Mouse (Mus musculus) adrenal gland, postnatal 10 days (tissue): ENCODE results near the gene Sowaha. TPM values are rescaled to one million over a fixed set of nuclear protein-coding genes. Genes with fewer than 3 reads are reported as not detected.

Source experiments
- DNase-seq: peaks from one replicate; pipeline ENCODE4 v3.0.0; 2021; ENCODE audit warnings: mixed read lengths
- total RNA-seq, 2 experiments: library from RNA; stranded (reverse); gene quantifications; 2 replicates each; pipeline ENCODE4 v1.2.3; 2021

The Sowaha gene
- total RNA-seq, 2 experiments from 2014 or later, result 0.60 to 0.94 TPM

- no peak for DNase-seq
Measured at GRCm38 (mm10) chr11:53505026-53505663, 25.1 kb upstream of the Sowaha start.

GRCm38 (mm10) chr11:53504376-53504775, 24.3 kb upstream of the Sowaha start:
- no peak for DNase-seq

DNA sequence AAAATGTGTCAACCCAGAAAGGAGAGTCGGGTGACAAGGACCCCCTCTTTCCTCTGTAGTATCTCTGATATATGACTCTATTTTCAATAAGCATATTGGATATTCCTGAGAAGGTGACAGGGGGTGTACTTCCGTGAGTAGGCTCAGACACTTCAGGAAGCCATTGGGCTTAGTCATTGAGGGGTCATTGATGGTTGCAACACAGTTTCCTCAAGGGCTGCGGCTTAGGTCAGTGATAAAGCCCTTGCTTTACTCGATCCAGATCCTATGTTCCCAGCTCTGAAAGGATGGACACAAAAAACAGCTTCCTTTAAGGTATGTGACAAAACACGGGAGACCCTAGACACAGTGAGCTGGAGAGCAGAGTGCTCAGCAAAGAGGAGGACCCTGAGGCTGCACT, 23.7 kb upstream of the Sowaha start:
- DNase-seq, result no peak

DNA sequence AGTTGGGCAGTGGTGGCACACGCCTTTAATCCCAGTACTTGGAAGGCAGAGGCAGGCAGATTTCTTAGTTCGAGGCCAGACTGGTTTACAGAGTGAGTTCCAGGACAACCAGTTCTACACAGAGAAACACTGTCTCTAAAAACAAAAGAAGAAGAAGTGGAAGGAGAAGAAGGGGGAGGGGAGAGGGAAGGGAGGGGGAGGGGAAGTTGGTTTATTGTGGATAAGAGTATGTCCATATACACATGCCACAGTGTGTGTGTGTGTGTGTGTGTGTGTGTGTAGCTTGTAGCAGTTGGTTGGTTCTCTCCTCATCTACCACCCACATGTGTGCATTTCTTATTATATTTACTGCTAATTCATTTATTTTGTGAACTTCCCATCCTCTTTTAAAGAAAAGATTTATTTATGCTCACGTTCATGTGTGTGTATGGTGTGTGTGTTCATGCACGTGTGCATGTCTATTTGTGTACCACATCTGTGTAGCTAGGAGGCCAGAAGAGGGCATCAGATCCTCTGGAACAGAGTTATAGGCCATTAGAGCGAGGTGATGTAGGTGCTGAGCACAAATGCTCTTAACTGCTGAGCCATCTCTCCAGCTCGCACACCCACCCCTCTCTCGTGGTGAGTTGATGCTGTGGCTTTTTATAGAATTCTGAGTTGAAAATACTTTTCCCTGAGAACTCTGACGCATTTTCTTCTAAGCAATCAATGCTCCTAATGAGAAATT, 22.1 kb upstream of the Sowaha start:
- no peak for DNase-seq

- DNase-seq, result no peak
Measured at GRCm38 (mm10) chr11:53500569-53500968, 20.5 kb upstream of the Sowaha start.

- DNase-seq, result no peak
Measured at GRCm38 (mm10) chr11:53496946-53497345, 16.9 kb upstream of the Sowaha start.

- no peak for DNase-seq
Measured at GRCm38 (mm10) chr11:53495417-53495816, 15.3 kb upstream of the Sowaha start.

- no peak for DNase-seq
Measured at GRCm38 (mm10) chr11:53493243-53493955, 13.3 kb upstream of the Sowaha start.

- DNase-seq, result no peak
Measured at GRCm38 (mm10) chr11:53491954-53492401, 11.9 kb upstream of the Sowaha start.

GRCm38 (mm10) chr11:53489421-53489820, 9.3 kb upstream of the Sowaha start:
- DNase-seq, result no peak

DNA sequence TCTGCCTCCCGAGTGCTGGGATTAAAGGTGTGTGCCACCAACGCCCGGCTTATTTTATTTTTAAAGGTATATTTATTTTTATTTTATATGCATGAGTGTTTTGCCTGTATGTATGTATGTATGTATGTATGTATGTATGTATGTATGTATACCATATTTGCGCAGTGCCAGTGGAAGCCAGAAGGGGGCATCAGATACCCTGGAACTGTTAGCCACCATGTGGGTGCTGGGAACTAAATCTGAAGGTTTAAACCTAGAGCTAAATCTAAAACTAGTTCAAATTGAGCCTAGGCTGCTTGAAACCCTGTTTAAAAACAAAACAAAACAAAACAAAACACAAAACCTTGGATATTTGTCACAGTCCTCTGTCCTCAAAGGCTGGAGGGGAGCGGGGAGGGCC, 8.9 kb upstream of the Sowaha start:
- no peak for DNase-seq

DNA sequence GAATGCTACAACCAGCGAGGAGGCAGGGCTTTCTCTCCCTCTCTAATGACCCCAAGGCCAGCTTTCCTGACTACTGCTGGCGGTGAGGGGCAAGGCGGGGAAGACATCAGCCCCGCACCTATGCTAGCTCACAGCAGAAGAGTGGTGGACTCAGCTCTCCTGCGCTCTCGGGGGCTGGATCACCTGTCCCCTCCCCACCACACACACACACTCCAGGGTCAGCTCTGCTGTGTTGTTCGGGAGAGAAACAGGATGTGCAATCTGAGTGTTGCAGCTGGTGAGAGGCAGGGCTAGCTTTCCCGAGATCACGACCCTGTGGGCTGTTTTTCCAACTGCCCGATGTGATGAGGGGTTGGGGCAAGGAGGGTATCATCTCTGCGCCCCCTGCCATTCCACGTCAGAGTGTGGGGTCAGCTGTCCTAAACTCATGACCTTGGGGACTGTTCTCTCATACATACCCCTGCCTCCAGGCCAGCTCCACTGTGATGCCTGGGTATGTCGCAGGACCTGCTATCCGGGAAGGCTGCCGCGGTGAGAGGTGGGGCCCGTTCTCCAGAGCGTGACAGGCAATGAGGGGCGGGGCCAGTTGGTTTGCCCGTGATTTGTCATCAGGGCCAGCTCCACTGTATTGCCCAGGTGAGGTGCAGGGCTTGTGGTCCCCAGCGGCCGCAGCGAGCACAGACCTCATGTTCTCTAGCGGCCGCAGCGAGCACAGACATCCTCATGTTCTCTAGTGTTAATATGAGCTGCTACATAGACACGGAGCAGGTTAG, 6.9 kb upstream of the Sowaha start:
- peak; percentile 43 for DNase-seq

GRCm38 (mm10) chr11:53486351-53486750, 6.3 kb upstream of the Sowaha start:
- no peak for DNase-seq

- no peak for DNase-seq
Measured at GRCm38 (mm10) chr11:53485719-53486118, 5.6 kb upstream of the Sowaha start.

DNA sequence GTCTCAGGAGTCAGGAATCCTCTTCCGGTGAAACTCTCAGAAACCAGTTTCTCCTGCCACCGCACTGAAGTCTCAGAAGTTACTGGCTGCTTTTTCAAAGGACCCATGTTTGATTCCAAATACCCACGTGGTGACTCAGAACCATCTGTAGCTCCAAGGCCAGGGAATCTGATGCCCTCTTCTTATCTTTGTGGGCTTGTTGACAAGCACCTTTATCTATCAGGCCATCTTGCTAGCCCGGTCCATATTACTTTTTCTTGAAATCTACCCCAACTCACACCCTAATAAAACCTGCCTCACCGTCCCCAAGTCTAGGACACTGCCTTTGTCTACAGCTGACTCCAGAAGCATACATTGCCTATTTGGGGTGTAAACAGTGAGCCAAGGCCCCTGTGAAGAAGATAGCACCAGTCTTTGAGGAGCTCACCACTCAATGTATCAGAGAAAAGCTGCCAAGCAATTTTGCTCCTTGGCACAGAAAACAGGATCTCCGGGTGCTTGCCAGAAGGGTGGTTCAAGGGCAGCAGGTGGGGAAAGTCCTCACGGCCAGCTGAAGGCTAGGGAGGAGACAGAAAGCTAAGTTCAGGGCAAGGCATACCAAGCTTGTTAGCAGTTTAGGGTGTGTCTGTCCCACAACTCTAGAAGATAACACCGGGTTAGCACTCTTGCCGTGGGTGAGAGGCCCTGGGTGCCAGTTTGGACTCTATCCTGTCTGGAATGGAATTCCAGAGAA, 3.3 kb upstream of the Sowaha start:
- peak; percentile 52 for DNase-seq

- DNase-seq, result no peak
Measured at GRCm38 (mm10) chr11:53481088-53481730, 1.1 kb upstream of the Sowaha start.

DNA sequence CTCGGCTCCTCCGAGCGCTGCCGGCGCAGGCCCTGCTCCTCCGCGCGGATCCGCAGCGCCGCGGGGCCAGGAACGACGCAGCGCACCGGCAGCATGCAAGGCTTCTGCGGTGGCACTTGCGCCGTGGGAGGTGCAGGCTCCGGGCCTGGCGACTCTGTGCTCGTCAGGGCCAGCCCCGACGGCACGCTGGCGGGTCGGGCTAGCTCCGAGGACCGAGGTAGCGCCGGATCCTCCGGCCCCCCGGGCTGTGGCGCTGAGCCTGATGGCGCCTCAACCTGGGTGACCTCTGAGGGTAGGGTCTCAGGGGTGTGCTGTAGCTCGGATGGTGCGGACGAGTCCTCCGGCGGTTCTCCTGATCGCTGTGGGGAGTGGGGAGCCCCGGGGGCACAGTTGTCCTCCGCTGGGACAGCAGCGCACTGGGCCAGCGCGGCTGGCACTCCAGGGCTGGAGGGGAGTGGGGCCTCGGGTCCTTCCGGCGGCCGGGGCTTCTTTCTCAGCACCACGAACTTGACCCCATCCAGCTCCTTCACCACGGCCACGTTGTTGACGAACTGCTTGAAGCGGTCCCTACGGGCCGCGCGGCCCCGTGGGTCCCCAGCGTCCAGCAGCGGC, 797 bp downstream of the Sowaha start:
- DNase-seq, result peak; percentile 37

DNA sequence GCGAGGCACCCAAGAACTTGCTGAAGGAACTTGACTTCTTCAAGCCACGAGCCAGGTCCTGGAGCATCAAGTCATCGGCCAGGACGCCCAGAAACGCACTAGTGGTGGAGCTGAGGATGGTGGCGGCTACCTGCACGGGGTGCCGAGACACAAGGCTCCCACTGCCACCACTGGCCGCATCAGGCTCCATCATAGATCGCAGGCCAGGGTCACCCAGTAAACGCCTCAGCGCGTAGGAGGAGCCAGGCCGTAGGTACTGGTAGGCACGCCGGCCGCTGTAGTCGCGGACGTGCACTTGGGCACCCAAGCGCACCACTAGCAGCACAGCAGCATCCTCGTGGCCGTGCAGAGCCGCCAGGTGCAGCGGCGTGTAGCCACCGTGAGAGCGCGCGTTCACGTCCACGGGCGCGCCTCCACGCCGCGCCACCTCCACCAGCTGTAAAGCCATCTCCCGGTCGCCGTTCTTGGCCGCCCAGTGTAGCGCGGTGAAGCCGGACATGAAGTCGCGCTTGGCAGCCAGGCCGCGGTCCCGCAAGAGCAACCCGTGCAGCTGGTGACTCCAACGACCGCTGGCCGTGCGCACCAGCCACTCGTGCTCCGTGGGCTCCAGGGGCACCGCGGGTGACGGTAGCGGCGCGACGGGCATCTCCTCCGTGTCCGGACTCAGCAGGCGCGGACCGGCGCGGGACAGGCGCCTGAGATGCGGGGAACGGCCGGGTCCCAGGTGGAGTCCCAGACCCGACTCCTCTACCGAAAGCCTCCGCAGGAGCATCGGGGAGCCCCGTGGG, 1.5 kb downstream of the Sowaha start:
- no peak for DNase-seq

- DNase-seq, result no peak
Measured at GRCm38 (mm10) chr11:53477833-53478232, 2.2 kb downstream of the Sowaha start.

- no peak for DNase-seq
Measured at GRCm38 (mm10) chr11:53475620-53476019, 4.5 kb downstream of the Sowaha start.
